Comparison of ENCODE assay signal across 15 mouse cellular contexts in the genomic region with DNA sequence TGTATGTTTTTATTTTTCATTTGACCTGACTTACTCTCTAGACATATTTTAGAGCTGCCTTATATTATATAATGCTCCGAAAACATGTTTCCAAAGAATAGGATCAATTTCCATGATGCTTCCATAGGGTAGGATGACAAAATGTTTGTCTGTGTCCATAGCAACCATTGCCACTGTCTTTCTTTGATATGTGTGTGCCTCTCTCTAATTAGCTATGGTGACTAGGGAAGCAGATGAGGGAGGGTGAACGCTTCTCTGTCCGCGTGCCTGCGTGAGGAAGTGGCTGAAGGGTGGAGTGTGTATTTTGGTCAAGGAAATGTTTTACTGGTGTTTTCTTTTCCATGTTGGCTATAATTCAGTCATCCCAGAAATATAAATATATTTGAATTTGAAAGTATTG.
"Had no signal": no experiment of that assay in that cellular context is flagged by ENCODE, and none has a peak within 500 bp of the region (broad histone marks: within the 10 kb centered on the region; RNA-seq: fewer than 3 reads in every experiment).

No protein-coding gene starts in this region.

- H3K4me3 ChIP-seq: left cerebral cortex, adult 2 months; limb, embryonic 10.5 days; liver, embryonic 15.5 days; neural tube, embryonic 13.5 days had no signal

- H3K4me2 ChIP-seq: liver, embryonic 11.5 days; liver, embryonic 15.5 days; midbrain, embryonic 11.5 days; neural tube, embryonic 13.5 days had no signal

- H3K9me3 ChIP-seq: limb, embryonic 10.5 days; liver, embryonic 15.5 days had no signal

- H3K27ac ChIP-seq: left cerebral cortex, adult 2 months; limb, embryonic 10.5 days; liver, embryonic 15.5 days; neural tube, embryonic 13.5 days had no signal

- H3K36me3 ChIP-seq: limb, embryonic 10.5 days; liver, embryonic 15.5 days; neural tube, embryonic 13.5 days had no signal

- H3K27me3 ChIP-seq: liver, embryonic 15.5 days; neural tube, embryonic 13.5 days had no signal

- ATAC-seq: lung, postnatal 0 days had no signal

- H3K4me1 ChIP-seq: limb, embryonic 10.5 days; liver, embryonic 15.5 days; neural tube, embryonic 13.5 days had no signal

- H3K9ac ChIP-seq: liver, embryonic 15.5 days; neural tube, embryonic 13.5 days had no signal

- DNase-seq: kidney, postnatal 25 days; lung, adult 2 months; lung, postnatal 36 days; retina, postnatal 1 day; right cerebral cortex, postnatal 4 days; spleen, adult 18-20 months; thymus, adult 18-20 months; thymus, postnatal 14 days had no signal
